Mouse (Mus musculus) olfactory bulb, adult 2 months (tissue): Measurements from ENCODE around the gene Ctdsp2.

Experiments used
- CTCF ChIP-seq: fragments of 200-500 bp; IDR thresholded peaks from 2 replicates; pipeline ENCODE4 v1.5.1; 2012; ENCODE audit warnings: low read depth, mild to moderate bottlenecking, low read length, moderate library complexity; ENCODE audit not compliant: insufficient read depth
- POLR2A ChIP-seq: fragments of 200-500 bp; IDR thresholded peaks from 2 replicates; pipeline ENCODE4 v1.6.1; 2012; ENCODE audit warnings: mild to moderate bottlenecking, low read depth, low read length, moderate library complexity; ENCODE audit not compliant: insufficient read depth

GRCm38 (mm10) chr10:126956692-126957358 is 21.7 kb upstream of the Ctdsp2 start:
- TF ChIP-seq CTCF (no peak), POLR2A (no peak)
